Mouse (Mus musculus) spleen, adult 2 months (tissue): ENCODE measurements around the gene Rprd2. TPM values are rescaled to one million over a fixed set of nuclear protein-coding genes. Genes with fewer than 3 reads are reported as not detected.
"Not testable (repeated sequence)": the region's sequence is repeated elsewhere in the genome, so short reads cannot be mapped to it uniquely, and the experiment has no call there.

Experiments used
- DNase-seq, 2 experiments: peaks; one replicate each; pipeline versions ENCODE4 v3.0.0 to v3.0.0-alpha.2; 2012 to 2021; ENCODE audit warnings: low spot score in 2 of 2, low read depth in 1 of 2
- H3K27ac ChIP-seq: fragments of 200-500 bp; 2 replicates; pipeline ENCODE4 v1.5.1; 2012; ENCODE audit warnings: low read length, inconsistent platforms; ENCODE audit not compliant: insufficient read depth
- H3K27me3 ChIP-seq: fragments of 200-500 bp; 2 replicates; pipeline ENCODE4 v1.6.1; 2012; ENCODE audit warnings: mild to moderate bottlenecking, moderate library complexity, low read length, inconsistent platforms; ENCODE audit not compliant: control insufficient read depth, insufficient read depth
- H3K36me3 ChIP-seq: fragments of 200-500 bp; 2 replicates; pipeline ENCODE4 v1.6.1; 2012; ENCODE audit warnings: mild to moderate bottlenecking, low read length, inconsistent platforms; ENCODE audit not compliant: control insufficient read depth, insufficient read depth
- H3K4me1 ChIP-seq: fragments of 200-500 bp; 2 replicates; pipeline ENCODE4 v1.6.1; 2011; ENCODE audit warnings: inconsistent platforms; ENCODE audit not compliant: control insufficient read depth, insufficient read depth, insufficient read length
- H3K4me3 ChIP-seq: fragments of 200-500 bp; 2 replicates; pipeline ENCODE4 v1.5.1; 2011; ENCODE audit warnings: mild to moderate bottlenecking, inconsistent platforms; ENCODE audit not compliant: insufficient read depth, insufficient read length; ENCODE audit errors: extremely low read depth
- CTCF ChIP-seq: fragments of 200-500 bp; IDR thresholded peaks from 2 replicates; pipeline ENCODE4 v1.5.1; 2011; ENCODE audit warnings: mild to moderate bottlenecking, inconsistent platforms; ENCODE audit not compliant: insufficient read depth, insufficient read length, insufficient replicate concordance; ENCODE audit errors: extremely low read depth
- POLR2A ChIP-seq: fragments of 200-500 bp; IDR thresholded peaks from 2 replicates; pipeline ENCODE4 v1.6.1; 2011; ENCODE audit warnings: low read depth, low read length, inconsistent platforms
- WGBS: fragments of 180-500 bp; shearing (Covaris S2); methylation state at CpG from one replicate; pipeline ENCODE4 v1.1.7; 2018; 5-methylcytosine and 5-hydroxymethylcytosine counted together
- polyA plus RNA-seq: library from polyadenylated mRNA; depleted of rRNA; stranded (reverse); fragments of >200 nt; gene quantifications from 2 replicates; pipeline ENCODE4 v1.2.3, GENCODE M21; 2012

Gene Rprd2
- polyA plus RNA-seq, 1 experiment: 11.3 TPM

DNA sequence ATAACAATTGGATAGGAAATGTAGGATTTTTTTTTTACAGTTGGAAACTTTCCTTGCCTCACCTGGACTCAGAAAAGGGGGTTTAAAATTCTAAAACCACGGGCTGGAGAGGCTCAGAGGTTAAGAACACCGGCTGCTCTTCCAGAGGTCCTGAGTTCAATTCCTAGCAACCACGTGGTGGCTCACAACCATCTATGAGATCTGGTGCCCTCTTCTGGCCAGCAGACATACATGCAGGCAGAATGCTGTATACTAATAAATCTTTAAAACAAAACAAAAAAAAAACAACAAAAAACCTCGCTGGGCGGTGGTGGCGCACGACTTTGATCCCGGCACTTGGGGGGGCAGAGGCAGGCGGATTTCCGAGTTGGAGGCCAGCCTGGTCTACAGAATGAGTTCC, 42.6 kb upstream of the Rprd2 start:
- Histone ChIP-seq H3K27me3 (no peaks in the 10 kb centered on the region), H3K27ac (no peak overlapping the region), H3K4me3 (no peak overlapping the region), H3K36me3 (peaks cover 14% of the 10 kb centered on the region), H3K4me1 (no peaks in the 10 kb centered on the region)
- no peak for DNase-seq
- TF ChIP-seq POLR2A: no peak
- no peak for TF ChIP-seq CTCF
- WGBS: 79% methylated on average over 10 of the region's 10 CpGs

DNA sequence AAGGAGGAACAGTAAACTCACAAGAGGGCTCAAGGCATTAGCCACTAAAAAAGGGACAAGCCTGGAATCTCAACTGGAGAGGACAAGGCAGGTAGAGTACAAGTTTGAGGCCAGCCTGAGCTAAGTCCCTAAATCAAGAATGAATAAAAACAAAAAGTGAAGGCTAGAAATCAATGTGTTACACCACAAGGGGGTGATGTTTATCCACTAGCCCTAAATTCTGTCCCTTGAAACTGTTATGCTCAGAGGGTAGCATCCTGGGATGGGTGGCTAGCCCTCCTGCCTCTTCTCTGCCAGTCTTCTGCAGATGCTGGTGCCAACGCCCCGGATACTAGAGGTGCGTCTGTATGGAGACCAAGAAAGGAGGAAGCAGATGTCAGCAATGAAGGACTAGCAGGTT, 41.7 kb upstream of the Rprd2 start:
- no peak overlapping the region for H3K4me3 ChIP-seq
- H3K27ac ChIP-seq: no peak overlapping the region
- peaks cover 12% of the 10 kb centered on the region for H3K36me3 ChIP-seq
- H3K4me1 ChIP-seq: no peaks in the 10 kb centered on the region
- 71% methylated on average over 3 of the region's 3 CpGs for WGBS
- no peaks in the 10 kb centered on the region for H3K27me3 ChIP-seq
- DNase-seq: no peak
- no peak for TF ChIP-seq CTCF

DNA sequence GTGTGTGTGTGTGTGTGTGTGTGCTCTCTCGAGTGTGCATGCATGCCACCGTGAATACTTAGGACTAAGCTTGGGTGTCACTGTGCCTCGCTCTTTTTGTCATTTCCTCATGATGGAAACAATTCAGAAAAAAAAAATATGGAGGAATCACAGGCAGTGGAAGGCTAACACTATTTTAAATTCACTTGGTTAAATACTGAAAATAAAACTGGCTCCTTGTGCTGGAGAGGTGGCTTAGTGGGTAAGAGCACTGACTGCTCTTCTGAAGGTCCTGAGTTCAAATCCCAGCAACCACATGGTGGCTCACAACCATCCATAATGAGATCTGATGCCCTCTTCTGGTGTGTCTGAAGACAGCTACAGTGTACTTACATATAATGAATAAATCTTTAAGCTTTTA, 39.6 kb upstream of the Rprd2 start:
- H3K36me3 ChIP-seq, DNase-seq, H3K27ac ChIP-seq, H3K27me3 ChIP-seq, H3K4me3 ChIP-seq, H3K4me1 ChIP-seq: not testable (repeated sequence)
- 87% methylated on average over 3 of the region's 3 CpGs for WGBS

DNA sequence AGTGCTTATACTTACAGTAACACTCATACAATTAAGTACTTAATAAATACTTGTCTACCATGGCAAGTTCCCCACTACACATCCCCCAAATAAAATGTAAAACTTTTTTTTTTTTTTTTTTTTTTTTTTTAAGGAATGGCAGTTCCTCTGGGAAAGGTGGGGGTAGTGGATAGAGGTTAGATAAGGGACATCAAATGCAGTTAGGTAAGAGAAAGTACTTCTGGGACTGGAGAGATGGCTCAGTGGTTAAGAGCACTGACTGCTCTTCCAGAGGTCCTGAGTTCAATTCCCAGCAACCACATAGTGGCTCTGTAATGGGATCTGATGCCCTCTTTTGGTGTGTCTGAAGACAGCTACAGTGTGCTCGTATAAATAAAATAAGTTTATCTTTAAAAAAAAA, 38.4 kb upstream of the Rprd2 start:
- not testable (repeated sequence) for H3K27ac ChIP-seq, DNase-seq, H3K27me3 ChIP-seq, H3K4me1 ChIP-seq, H3K36me3 ChIP-seq, H3K4me3 ChIP-seq
- WGBS: 85% methylated on average over 1 of the region's 1 CpGs

DNA sequence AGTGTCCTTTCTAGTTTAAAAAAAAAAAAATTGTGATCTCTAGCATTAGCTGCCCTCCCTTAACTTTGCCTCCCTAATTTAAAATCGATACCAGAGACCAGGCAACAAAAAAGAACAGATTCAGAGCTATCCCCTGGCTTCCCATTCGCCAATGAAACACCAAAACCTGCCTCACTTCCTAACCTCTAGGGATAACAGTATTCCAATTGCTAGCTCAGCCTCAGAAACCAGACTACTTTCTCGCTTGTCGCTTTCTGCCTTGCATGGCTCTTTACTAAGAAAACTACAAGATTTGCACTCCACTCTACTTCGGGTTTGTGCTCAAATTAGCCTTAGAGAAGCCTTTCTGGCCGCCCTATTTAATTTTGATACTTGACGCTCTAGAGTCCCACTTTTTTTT, 37.5 kb upstream of the Rprd2 start:
- no peak for DNase-seq
- H3K27ac ChIP-seq: no peak overlapping the region; the same call in 1 of the 2 replicates
- TF ChIP-seq POLR2A (no peak), CTCF (no peak)
- H3K27me3 ChIP-seq: no peaks in the 10 kb centered on the region
- peaks cover 16% of the 10 kb centered on the region for H3K36me3 ChIP-seq
- H3K4me1 ChIP-seq: no peaks in the 10 kb centered on the region; the same call in 1 of the 2 replicates
- peak overlapping the region; percentile 77 for H3K4me3 ChIP-seq
- 41% methylated on average over 7 of the region's 7 CpGs for WGBS

DNA sequence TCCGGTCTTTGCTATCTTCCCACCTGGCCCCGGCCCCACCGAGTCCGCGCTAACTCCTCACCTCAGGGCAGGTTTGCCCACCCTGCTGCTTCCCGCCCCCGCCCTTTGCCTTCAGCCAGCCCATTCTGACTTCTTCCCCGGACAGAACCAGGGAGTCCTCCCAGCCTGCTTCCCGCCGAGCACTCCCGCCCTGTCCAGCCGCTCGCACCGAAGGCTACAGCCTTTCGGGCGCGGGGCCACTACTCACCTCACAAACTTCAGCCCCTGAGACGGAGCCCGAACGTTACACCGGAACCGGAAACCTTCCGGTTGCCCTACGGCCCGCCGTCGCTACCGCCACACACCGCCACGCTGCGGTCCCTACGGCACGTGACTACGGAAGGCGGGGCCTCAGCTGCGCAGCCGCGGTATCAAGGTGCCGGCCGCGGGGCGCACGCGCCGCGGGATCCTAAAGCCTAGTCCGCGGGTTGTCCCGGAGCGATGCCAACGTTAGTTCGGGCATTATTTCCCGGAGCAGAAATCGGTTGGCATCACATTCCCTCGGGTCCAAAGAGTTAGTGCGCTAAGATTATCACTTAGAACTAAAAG, 36.9 kb upstream of the Rprd2 start, which contains the start of gene Prpf3:
Prpf3 (minus strand) TSS at position 384 of the 588 bp plus-strand sequence.
- H3K27me3 ChIP-seq: no peaks in the 10 kb centered on the region
- DNase-seq: peak; percentile 77 to 94
- H3K36me3 ChIP-seq: peaks cover 20% of the 10 kb centered on the region
- H3K4me1 ChIP-seq: no peaks in the 10 kb centered on the region; the same call in 1 of the 2 replicates
- WGBS: under 1% methylated on average over 56 of the region's 56 CpGs
- H3K4me3 ChIP-seq: peak within 1 kb of the TSS; percentile 77
- peak within 1 kb of the TSS; percentile 68 for H3K27ac ChIP-seq
- TF ChIP-seq CTCF (no peak), POLR2A (peak; percentile 54)

DNA sequence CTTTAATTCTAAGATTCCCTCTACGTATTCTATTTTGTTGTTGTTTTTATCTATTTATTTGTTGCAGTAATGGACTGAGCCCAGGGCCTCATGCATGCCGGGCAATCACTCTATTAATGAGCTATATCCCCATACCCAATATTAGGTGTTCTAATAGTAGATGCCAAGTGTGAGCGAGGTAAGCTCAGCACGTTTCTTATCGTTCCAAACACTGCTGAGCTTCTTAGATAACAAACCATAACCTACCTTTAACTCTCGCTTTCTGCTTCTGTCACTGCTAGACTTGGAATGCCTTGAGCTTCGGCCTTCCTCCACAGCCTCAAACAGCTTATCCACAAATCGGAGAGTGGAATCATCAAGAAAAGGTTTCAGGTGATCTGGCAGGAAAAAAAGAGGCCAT, 32.7 kb upstream of the Rprd2 start:
- no peaks in the 10 kb centered on the region for H3K27me3 ChIP-seq
- H3K4me3 ChIP-seq: no peak overlapping the region
- peaks cover 49% of the 10 kb centered on the region for H3K36me3 ChIP-seq
- no peaks in the 10 kb centered on the region; the same call in 1 of the 2 replicates for H3K4me1 ChIP-seq
- WGBS: 84% methylated on average over 8 of the region's 8 CpGs
- H3K27ac ChIP-seq: no peak overlapping the region
- no peak for TF ChIP-seq CTCF
- TF ChIP-seq POLR2A: no peak
- DNase-seq: no peak

DNA sequence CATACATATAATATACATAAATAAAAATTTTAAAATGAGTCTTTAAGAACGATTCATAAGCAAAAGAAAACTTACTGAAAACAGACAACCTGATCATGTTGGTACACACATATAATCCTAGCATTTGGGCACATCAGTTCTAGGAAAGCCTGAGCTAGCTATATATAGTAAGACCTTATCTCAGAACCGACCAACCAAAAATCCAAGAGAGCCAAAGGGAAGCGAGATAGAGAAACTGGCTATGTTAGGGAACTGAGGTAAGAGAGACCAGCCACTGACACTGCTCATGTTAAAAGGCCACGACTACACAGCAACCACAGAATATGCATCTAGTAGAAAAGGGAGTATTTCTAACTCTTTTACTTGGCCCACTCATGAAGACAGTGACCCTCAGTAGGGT, 31.9 kb upstream of the Rprd2 start:
- Histone ChIP-seq H3K4me3 (no peak overlapping the region), H3K36me3 (peaks cover 55% of the 10 kb centered on the region), H3K4me1 (no peaks in the 10 kb centered on the region; the same call in 1 of the 2 replicates), H3K27me3 (no peaks in the 10 kb centered on the region), H3K27ac (no peak overlapping the region)
- no peak for TF ChIP-seq POLR2A
- no peak for TF ChIP-seq CTCF
- WGBS: 83% methylated on average over 4 of the region's 4 CpGs
- DNase-seq: no peak
